Mouse (Mus musculus): ENCODE measurements around the gene H2-D1. TPM values are rescaled to one million over a fixed set of nuclear protein-coding genes. Genes with fewer than 3 reads are reported as not detected.
A peak's percentile ranks its signal among the peaks of the same experiment; 100 is the strongest.

Gene H2-D1
- polyA plus RNA-seq, 1 experiment from 2014 or later: 109 TPM

- peaks cover 33% of the 10 kb centered on the region for H3K4me1 ChIP-seq (ENCODE audit: control insufficient read depth, insufficient read depth, low read length)
- no peaks in the 10 kb centered on the region for H3K27me3 ChIP-seq (ENCODE audit: control insufficient read depth, insufficient read depth, low read depth, low read length)
- WGBS: 63% methylated on average over 2 of the region's 2 CpGs
- H3K9ac ChIP-seq (ENCODE audit: low read depth, low read length): peak overlapping the region; percentile 42
- no peaks in the 10 kb centered on the region for H3K9me3 ChIP-seq (replicated peaks; ENCODE audit: control insufficient read depth, low read length, poor library complexity, severe bottlenecking)
- peak overlapping the region; percentile 8; the same call in 1 of the 2 replicates for H3K4me3 ChIP-seq (ENCODE audit: low read depth, low read length)
- H3K36me3 ChIP-seq (ENCODE audit: control insufficient read depth, insufficient read depth, low read length): peaks cover 44% of the 10 kb centered on the region
- no peak overlapping the region for H3K27ac ChIP-seq (ENCODE audit: low read length)
- H3K4me2 ChIP-seq (ENCODE audit: low read length): peak overlapping the region; percentile 73
- ATAC-seq: no peak
Measured at GRCm38 (mm10) chr17:35244999-35245398, 17.5 kb upstream of the H2-D1 start.

DNA sequence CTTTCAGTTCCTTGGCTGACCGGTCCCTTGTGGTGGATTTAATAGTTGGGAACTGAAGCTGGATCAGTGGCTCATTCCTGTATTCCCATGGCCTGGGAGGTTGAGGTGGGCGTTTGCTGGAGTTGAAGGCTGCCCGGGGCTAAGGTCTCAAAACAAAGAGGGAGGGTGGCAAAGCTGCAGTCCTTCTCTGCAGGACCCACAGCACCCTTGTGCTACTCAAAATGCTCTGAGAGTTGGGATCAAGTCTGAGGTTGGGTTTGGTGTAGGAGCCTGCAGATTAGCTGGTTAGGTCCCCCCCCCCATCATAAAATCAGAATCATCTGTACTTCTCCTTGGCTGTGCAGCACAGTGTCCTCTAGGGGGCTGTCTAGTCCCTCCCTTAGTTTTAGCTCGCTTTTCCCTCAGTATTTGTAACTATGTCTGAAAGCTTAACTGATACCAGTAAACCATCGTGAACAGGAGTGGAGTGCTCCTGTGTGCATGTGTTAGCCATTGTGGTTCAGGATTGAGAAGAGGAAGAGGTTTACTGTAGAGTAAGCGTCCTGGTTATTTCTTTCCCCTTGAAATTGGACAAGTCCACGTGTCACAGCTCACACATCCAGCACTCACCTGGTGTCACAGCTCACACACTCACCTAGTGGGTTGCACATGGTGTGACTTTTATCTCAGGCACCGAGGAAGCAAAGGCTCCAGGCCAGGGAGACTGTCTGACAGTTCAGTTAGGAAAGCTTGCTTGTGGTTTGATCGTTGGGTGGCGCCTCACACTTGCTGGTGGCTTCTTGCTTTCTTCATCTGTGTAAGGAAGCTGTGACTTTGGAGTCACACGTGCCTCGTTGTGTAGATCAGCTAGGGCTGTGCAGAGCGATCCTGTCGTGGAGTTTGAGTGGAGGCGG, 16.6 kb upstream of the H2-D1 start:
- 79% methylated on average over 15 of the region's 15 CpGs for WGBS
- ATAC-seq: no peak
- Histone ChIP-seq H3K4me1 (ENCODE audit: control insufficient read depth, insufficient read depth, low read length) (peaks cover 23% of the 10 kb centered on the region), H3K9me3 (replicated peaks; ENCODE audit: control insufficient read depth, low read length, poor library complexity, severe bottlenecking) (no peaks in the 10 kb centered on the region), H3K27me3 (ENCODE audit: control insufficient read depth, insufficient read depth, low read depth, low read length) (no peaks in the 10 kb centered on the region), H3K4me3 (ENCODE audit: low read depth, low read length) (no peak overlapping the region; the same call in 1 of the 2 replicates), H3K9ac (ENCODE audit: low read depth, low read length) (no peak overlapping the region), H3K27ac (ENCODE audit: low read length) (no peak overlapping the region), H3K36me3 (ENCODE audit: control insufficient read depth, insufficient read depth, low read length) (peaks cover 52% of the 10 kb centered on the region), H3K4me2 (ENCODE audit: low read length) (peak overlapping the region; percentile 73; the same call in 1 of the 2 replicates)

DNA sequence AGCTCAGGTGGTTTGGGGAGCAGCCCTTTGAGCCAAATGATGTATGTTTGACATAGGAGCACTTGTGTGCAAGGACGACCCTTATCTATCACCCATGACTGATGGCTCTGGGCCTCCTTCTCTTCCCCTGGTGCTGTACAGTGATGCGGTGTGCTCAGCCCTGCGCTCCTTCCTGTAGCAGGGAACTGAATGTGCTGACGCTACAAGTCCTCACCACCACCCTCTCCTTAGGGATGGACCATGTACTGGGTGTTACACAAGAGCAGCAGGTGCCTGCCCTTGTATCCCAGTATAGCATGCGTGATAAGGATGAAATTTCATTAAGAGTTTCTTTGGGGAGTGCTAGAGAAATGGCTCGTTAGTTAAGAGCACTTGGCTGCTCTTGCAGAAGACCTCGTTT, 15.4 kb upstream of the H2-D1 start:
- Histone ChIP-seq H3K36me3 (ENCODE audit: control insufficient read depth, insufficient read depth, low read length) (peaks cover 57% of the 10 kb centered on the region), H3K4me2 (ENCODE audit: low read length) (no peak overlapping the region), H3K9me3 (replicated peaks; ENCODE audit: control insufficient read depth, low read length, poor library complexity, severe bottlenecking) (no peaks in the 10 kb centered on the region), H3K9ac (ENCODE audit: low read depth, low read length) (no peak overlapping the region), H3K27ac (ENCODE audit: low read length) (no peak overlapping the region), H3K4me1 (ENCODE audit: control insufficient read depth, insufficient read depth, low read length) (peaks cover 23% of the 10 kb centered on the region), H3K4me3 (ENCODE audit: low read depth, low read length) (no peak overlapping the region), H3K27me3 (ENCODE audit: control insufficient read depth, insufficient read depth, low read depth, low read length) (no peaks in the 10 kb centered on the region)
- 84% methylated on average over 7 of the region's 7 CpGs for WGBS
- no peak for ATAC-seq

GRCm38 (mm10) chr17:35248986-35249385, 13.5 kb upstream of the H2-D1 start:
- Histone ChIP-seq H3K4me1 (ENCODE audit: control insufficient read depth, insufficient read depth, low read length) (peaks cover 17% of the 10 kb centered on the region), H3K27me3 (ENCODE audit: control insufficient read depth, insufficient read depth, low read depth, low read length) (no peaks in the 10 kb centered on the region), H3K9ac (ENCODE audit: low read depth, low read length) (no peak overlapping the region), H3K4me2 (ENCODE audit: low read length) (no peak overlapping the region), H3K27ac (ENCODE audit: low read length) (no peak overlapping the region), H3K4me3 (ENCODE audit: low read depth, low read length) (no peak overlapping the region), H3K9me3 (replicated peaks; ENCODE audit: control insufficient read depth, low read length, poor library complexity, severe bottlenecking) (no peaks in the 10 kb centered on the region), H3K36me3 (ENCODE audit: control insufficient read depth, insufficient read depth, low read length) (peaks cover 71% of the 10 kb centered on the region)
- no peak for ATAC-seq
- WGBS: 90% methylated on average over 14 of the region's 14 CpGs

DNA sequence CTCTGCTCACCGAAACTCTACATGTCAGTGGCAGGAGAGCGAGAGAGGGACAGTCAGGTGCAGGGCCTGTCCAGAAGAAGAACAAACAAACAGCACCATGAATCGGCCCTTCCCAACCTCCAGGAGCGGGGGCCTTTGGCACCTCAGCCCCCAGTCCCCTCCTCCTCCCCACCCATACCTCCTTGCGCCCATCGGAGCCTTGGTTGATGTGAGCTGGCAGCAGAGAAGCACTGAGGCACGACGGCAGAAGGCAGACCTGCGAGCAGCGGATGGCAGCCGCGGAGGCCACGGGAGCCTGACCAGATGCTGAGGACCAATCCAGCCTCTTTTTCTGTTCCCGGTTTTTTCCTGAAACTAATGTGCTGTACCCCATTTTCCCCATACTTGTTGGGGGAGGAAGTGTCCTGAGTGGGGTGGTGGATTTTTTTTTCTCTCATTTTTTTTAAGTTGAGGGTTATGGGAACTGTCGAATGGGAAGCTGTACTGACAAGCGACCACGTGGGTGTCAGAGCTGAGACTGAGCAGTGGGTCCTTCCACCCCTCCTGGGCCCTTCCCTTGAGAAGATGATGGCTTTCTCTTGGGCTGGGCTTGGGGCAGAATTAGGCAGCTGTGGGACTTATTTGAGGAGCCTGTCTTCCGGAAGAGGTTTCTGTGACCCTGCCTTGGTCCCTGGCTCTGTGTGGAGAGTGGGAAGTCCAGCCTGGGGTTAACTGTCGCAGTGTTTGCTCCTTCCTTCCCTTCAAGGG, 12.9 kb upstream of the H2-D1 start:
- Histone ChIP-seq H3K9me3 (replicated peaks; ENCODE audit: control insufficient read depth, low read length, poor library complexity, severe bottlenecking) (no peaks in the 10 kb centered on the region), H3K4me1 (ENCODE audit: control insufficient read depth, insufficient read depth, low read length) (peaks cover 11% of the 10 kb centered on the region), H3K36me3 (ENCODE audit: control insufficient read depth, insufficient read depth, low read length) (peaks cover 70% of the 10 kb centered on the region), H3K4me2 (ENCODE audit: low read length) (no peak overlapping the region), H3K27me3 (ENCODE audit: control insufficient read depth, insufficient read depth, low read depth, low read length) (no peaks in the 10 kb centered on the region), H3K4me3 (ENCODE audit: low read depth, low read length) (no peak overlapping the region), H3K27ac (ENCODE audit: low read length) (no peak overlapping the region), H3K9ac (ENCODE audit: low read depth, low read length) (no peak overlapping the region)
- WGBS: 84% methylated on average over 19 of the region's 19 CpGs
- ATAC-seq: no peak

DNA sequence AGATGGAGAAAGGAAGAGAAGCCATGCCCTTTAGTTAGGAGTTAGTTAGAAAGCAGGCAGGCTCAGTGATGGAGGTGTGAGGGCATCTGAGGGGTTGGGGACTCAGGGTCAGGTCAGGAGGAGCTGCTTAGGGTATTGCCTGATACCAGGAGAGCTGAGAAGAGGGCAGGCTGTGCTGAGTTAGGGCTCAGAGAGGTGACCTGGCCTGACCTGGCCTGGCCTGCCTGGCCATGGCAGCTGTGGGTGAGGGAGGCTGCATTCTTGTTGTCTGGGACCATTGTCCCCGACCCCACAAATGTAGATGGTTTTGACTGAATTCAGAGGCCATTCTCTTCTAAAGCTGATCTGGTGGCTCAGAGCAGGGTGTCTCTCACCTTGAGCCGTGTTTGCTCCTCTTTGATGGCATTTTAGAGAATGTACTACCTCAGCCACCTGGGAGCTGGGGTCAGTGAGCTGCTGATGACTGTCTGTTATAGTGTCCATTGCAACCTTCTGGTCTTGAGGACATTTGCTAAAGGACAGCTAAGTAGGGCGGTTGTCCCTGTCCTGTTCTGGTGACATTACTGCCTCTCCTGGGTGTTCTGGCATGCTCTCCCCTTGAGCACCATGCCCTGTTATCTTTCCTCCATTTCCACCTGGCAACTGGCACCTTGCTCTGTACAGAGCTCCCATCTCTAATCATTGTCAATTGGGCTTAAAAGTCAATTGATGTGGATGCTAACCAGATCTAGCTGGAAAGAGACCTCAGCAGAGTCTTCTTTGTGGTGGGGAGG, 12.0 kb upstream of the H2-D1 start:
- ATAC-seq: no peak
- H3K27ac ChIP-seq (ENCODE audit: low read length): no peak overlapping the region
- no peak overlapping the region for H3K9ac ChIP-seq (ENCODE audit: low read depth, low read length)
- no peak overlapping the region for H3K4me3 ChIP-seq (ENCODE audit: low read depth, low read length)
- H3K27me3 ChIP-seq (ENCODE audit: control insufficient read depth, insufficient read depth, low read depth, low read length): no peaks in the 10 kb centered on the region
- no peaks in the 10 kb centered on the region for H3K9me3 ChIP-seq (replicated peaks; ENCODE audit: control insufficient read depth, low read length, poor library complexity, severe bottlenecking)
- WGBS: 84% methylated on average over 3 of the region's 3 CpGs
- H3K4me2 ChIP-seq (ENCODE audit: low read length): no peak overlapping the region
- peaks cover 2% of the 10 kb centered on the region for H3K4me1 ChIP-seq (ENCODE audit: control insufficient read depth, insufficient read depth, low read length)
- peaks cover 64% of the 10 kb centered on the region for H3K36me3 ChIP-seq (ENCODE audit: control insufficient read depth, insufficient read depth, low read length)

GRCm38 (mm10) chr17:35251162-35251719, 11.3 kb upstream of the H2-D1 start:
- Histone ChIP-seq H3K36me3 (ENCODE audit: control insufficient read depth, insufficient read depth, low read length) (peaks cover 61% of the 10 kb centered on the region), H3K4me3 (ENCODE audit: low read depth, low read length) (no peak overlapping the region), H3K27me3 (ENCODE audit: control insufficient read depth, insufficient read depth, low read depth, low read length) (no peaks in the 10 kb centered on the region), H3K9ac (ENCODE audit: low read depth, low read length) (no peak overlapping the region), H3K4me1 (ENCODE audit: control insufficient read depth, insufficient read depth, low read length) (no peaks in the 10 kb centered on the region), H3K27ac (ENCODE audit: low read length) (no peak overlapping the region), H3K9me3 (replicated peaks; ENCODE audit: control insufficient read depth, low read length, poor library complexity, severe bottlenecking) (no peaks in the 10 kb centered on the region), H3K4me2 (ENCODE audit: low read length) (no peak overlapping the region)
- no peak for ATAC-seq
- 80% methylated on average over 15 of the region's 15 CpGs for WGBS

GRCm38 (mm10) chr17:35251981-35252380, 10.5 kb upstream of the H2-D1 start:
- peaks cover 54% of the 10 kb centered on the region for H3K36me3 ChIP-seq (ENCODE audit: control insufficient read depth, insufficient read depth, low read length)
- no peaks in the 10 kb centered on the region for H3K27me3 ChIP-seq (ENCODE audit: control insufficient read depth, insufficient read depth, low read depth, low read length)
- H3K9me3 ChIP-seq (replicated peaks; ENCODE audit: control insufficient read depth, low read length, poor library complexity, severe bottlenecking): no peaks in the 10 kb centered on the region
- H3K4me2 ChIP-seq (ENCODE audit: low read length): no peak overlapping the region
- no peak overlapping the region for H3K27ac ChIP-seq (ENCODE audit: low read length)
- whole genome bisulfite sequencing: 80% methylated on average over 5 of the region's 5 CpGs
- H3K4me3 ChIP-seq (ENCODE audit: low read depth, low read length): no peak overlapping the region
- H3K9ac ChIP-seq (ENCODE audit: low read depth, low read length): no peak overlapping the region
- no peaks in the 10 kb centered on the region for H3K4me1 ChIP-seq (ENCODE audit: control insufficient read depth, insufficient read depth, low read length)
- ATAC-seq: no peak
